Mouse (Mus musculus): ENCODE results near the gene Pcolce. TPM values are rescaled to one million over a fixed set of nuclear protein-coding genes. Genes with fewer than 3 reads are reported as not detected.
"Not testable (repeated sequence)": the region's sequence is repeated elsewhere in the genome, so short reads cannot be mapped to it uniquely, and the experiment has no call there.

Gene Pcolce
- total RNA-seq, 1 experiment from 2014 or later = 931 TPM

- no peak for DNase-seq
Observed at GRCm38 (mm10) chr5:137629306-137629721, 15.7 kb upstream of the Pcolce start.

- DNase-seq = peak; percentile 98
Observed at GRCm38 (mm10) chr5:137628498-137629305, 15.1 kb upstream of the Pcolce start, which contains the start of the genes Fbxo24, Lrch4 and Gm20605. Gene Fbxo24 (minus strand): TSS chr5:137629002. Gene Lrch4 (plus strand): TSS chr5:137629121. Gene Gm20605 (plus strand): TSS chr5:137629175.

GRCm38 (mm10) chr5:137627991-137628390, 14.4 kb upstream of the Pcolce start:
- DNase-seq = no peak

- no peak for DNase-seq
Observed at GRCm38 (mm10) chr5:137623937-137624530, 10.4 kb upstream of the Pcolce start.

GRCm38 (mm10) chr5:137615347-137615746, 1.8 kb upstream of the Pcolce start:
- DNase-seq = no peak

- not testable (repeated sequence) for DNase-seq
Observed at GRCm38 (mm10) chr5:137614921-137615320, 1.3 kb upstream of the Pcolce start.

GRCm38 (mm10) chr5:137613076-137613475, 508 bp downstream of the Pcolce start:
- DNase-seq = no peak

GRCm38 (mm10) chr5:137611245-137611602, 2.4 kb downstream of the Pcolce start:
- peak; percentile 77 for DNase-seq

GRCm38 (mm10) chr5:137610548-137611244, 2.9 kb downstream of the Pcolce start:
- DNase-seq = peak; percentile 82

GRCm38 (mm10) chr5:137610056-137610455, 3.5 kb downstream of the Pcolce start:
- no peak for DNase-seq

- DNase-seq = no peak
Observed at GRCm38 (mm10) chr5:137609292-137609691, 4.3 kb downstream of the Pcolce start.

GRCm38 (mm10) chr5:137608654-137609190, 4.9 kb downstream of the Pcolce start:
- DNase-seq = no peak

GRCm38 (mm10) chr5:137607860-137608653, 5.5 kb downstream of the Pcolce start:
- no peak for DNase-seq

- DNase-seq = peak; percentile 23
Observed at GRCm38 (mm10) chr5:137601365-137601729, 12.2 kb downstream of the Pcolce start.

GRCm38 (mm10) chr5:137600619-137601364, 12.8 kb downstream of the Pcolce start, which contains the start of gene Mospd3:
Gene Mospd3 (minus strand): TSS chr5:137601058.
- DNase-seq = peak; percentile 96

GRCm38 (mm10) chr5:137600281-137600618, 13.3 kb downstream of the Pcolce start:
- DNase-seq = no peak

GRCm38 (mm10) chr5:137599600-137599999, 14.0 kb downstream of the Pcolce start:
- no peak for DNase-seq

GRCm38 (mm10) chr5:137598100-137598826, 15.3 kb downstream of the Pcolce start:
- no peak for DNase-seq

GRCm38 (mm10) chr5:137597625-137598024, 16.0 kb downstream of the Pcolce start:
- DNase-seq = no peak

GRCm38 (mm10) chr5:137596601-137597261, 16.9 kb downstream of the Pcolce start:
- no peak for DNase-seq

Measured in adrenal gland, postnatal 25 days (tissue).